Mouse (Mus musculus) T-helper 1 cell (primary cell): ENCODE results near the gene 1700023F06Rik.
"Not testable (repeated sequence)": the region's sequence is repeated elsewhere in the genome, so short reads cannot be mapped to it uniquely, and the experiment has no call there.

Experiments used
- in situ Hi-C: fragments of 300-600 bp; cut with MboI, MseI; formaldehyde crosslinking; loops from one replicate; pipeline ENCODE4 v1.15.1; 2025; ENCODE audit warnings: high pct_unique_total_duplicates

1700023F06Rik gene

GRCm38 (mm10) chr11:103223444-103223843 is 15.1 kb upstream of the 1700023F06Rik start:
- in situ Hi-C loops = no loop called here

GRCm38 (mm10) chr11:103222718-103223117 is 14.4 kb upstream of the 1700023F06Rik start:
- in situ Hi-C loops = not testable (repeated sequence)

GRCm38 (mm10) chr11:103221437-103221836 is 13.1 kb upstream of the 1700023F06Rik start:
- in situ Hi-C loops = no loop called here

GRCm38 (mm10) chr11:103219995-103220394 is 11.6 kb upstream of the 1700023F06Rik start:
- in situ Hi-C loops = no loop called here

GRCm38 (mm10) chr11:103219259-103219658 is 10.9 kb upstream of the 1700023F06Rik start:
- in situ Hi-C loops = no loop called here

- in situ Hi-C loops = no loop called here
Measured at GRCm38 (mm10) chr11:103218517-103218901, 10.2 kb upstream of the 1700023F06Rik start.

- in situ Hi-C loops = no loop called here
Measured at GRCm38 (mm10) chr11:103217790-103218516, 9.6 kb upstream of the 1700023F06Rik start, which contains the start of gene Spata32. Gene Spata32 (minus strand): TSS chr11:103218432.

- in situ Hi-C loops = no loop called here
Measured at GRCm38 (mm10) chr11:103215355-103215754, 7.0 kb upstream of the 1700023F06Rik start.

GRCm38 (mm10) chr11:103213712-103214111 is 5.4 kb upstream of the 1700023F06Rik start:
- in situ Hi-C loops = no loop called here

- in situ Hi-C loops = no loop called here
Measured at GRCm38 (mm10) chr11:103210291-103210690, 1.9 kb upstream of the 1700023F06Rik start.

- in situ Hi-C loops = loop anchor here (10.0 kb wide), 1 partner anchor 949 kb away; no protein-coding TSS in a partner anchor
Measured at GRCm38 (mm10) chr11:103206203-103206602, 2.2 kb downstream of the 1700023F06Rik start.

GRCm38 (mm10) chr11:103202376-103202775 is 6.0 kb downstream of the 1700023F06Rik start:
- in situ Hi-C loops = loop anchor here (10.0 kb wide), 1 partner anchor 952 kb away; no protein-coding TSS in a partner anchor

- in situ Hi-C loops = loop anchor here (10.0 kb wide), 1 partner anchor 953 kb away; no protein-coding TSS in a partner anchor
Measured at GRCm38 (mm10) chr11:103201664-103202063, 6.7 kb downstream of the 1700023F06Rik start.

- in situ Hi-C loops = no loop called here
Measured at GRCm38 (mm10) chr11:103198911-103199803, 9.2 kb downstream of the 1700023F06Rik start.

GRCm38 (mm10) chr11:103198339-103198738 is 10.0 kb downstream of the 1700023F06Rik start:
- in situ Hi-C loops = no loop called here

- in situ Hi-C loops = no loop called here
Measured at GRCm38 (mm10) chr11:103197340-103197739, 11.0 kb downstream of the 1700023F06Rik start.

- in situ Hi-C loops = no loop called here
Measured at GRCm38 (mm10) chr11:103195656-103196055, 12.7 kb downstream of the 1700023F06Rik start.

GRCm38 (mm10) chr11:103195236-103195635 is 13.1 kb downstream of the 1700023F06Rik start:
- in situ Hi-C loops = no loop called here

- in situ Hi-C loops = no loop called here
Measured at GRCm38 (mm10) chr11:103193825-103194168, 14.6 kb downstream of the 1700023F06Rik start.

GRCm38 (mm10) chr11:103192956-103193824 is 15.2 kb downstream of the 1700023F06Rik start:
- in situ Hi-C loops = no loop called here

GRCm38 (mm10) chr11:103192230-103192955 is 16.0 kb downstream of the 1700023F06Rik start:
- in situ Hi-C loops = no loop called here
